Mouse (Mus musculus) MEL (cell line): Measurements from ENCODE around the gene Daam1. TPM values are rescaled to one million over a fixed set of nuclear protein-coding genes. Genes with fewer than 3 reads are reported as not detected.

Experiments used
- DNase-seq: peaks from one replicate; pipeline ENCODE4 v3.0.0; 2011; ENCODE audit warnings: low read depth, low spot score
- H3K27ac ChIP-seq: 2 replicates; pipeline ENCODE4 v1.5.1; 2012; ENCODE audit warnings: low read depth, mild to moderate bottlenecking, control low read depth, low read length, moderate library complexity; ENCODE audit not compliant: control insufficient read depth
- H3K27me3 ChIP-seq, 2 experiments: fragments of 150-350 bp in 1 of 2; sonication (generic) in 1 of 2; 2 replicates each; pipeline ENCODE4 v1.6.1; 2012; ENCODE audit warnings: low read length in 2 of 2, mild to moderate bottlenecking in 2 of 2, improper control_type of control experiment in 1 of 2, moderate library complexity in 1 of 2; ENCODE audit not compliant: insufficient read depth in 2 of 2, control insufficient read depth in 1 of 2
- H3K36me3 ChIP-seq, 2 experiments: 2 replicates each; pipeline ENCODE4 v1.6.1; 2012 to 2014; ENCODE audit warnings: low read length in 2 of 2, improper control_type of control experiment in 1 of 2, inconsistent platforms in 1 of 2, mild to moderate bottlenecking in 1 of 2; ENCODE audit not compliant: insufficient read depth in 2 of 2, control insufficient read depth in 1 of 2
- H3K4me1 ChIP-seq, 2 experiments: fragments of 150-350 bp in 1 of 2; sonication (generic) in 1 of 2; 2 replicates each; pipeline ENCODE4 v1.6.1; 2012; ENCODE audit warnings: low read length in 2 of 2, improper control_type of control experiment in 1 of 2, mild to moderate bottlenecking in 1 of 2; ENCODE audit not compliant: insufficient read depth in 2 of 2, control insufficient read depth in 1 of 2
- H3K4me3 ChIP-seq, 2 experiments: fragments of 150-350 bp in 1 of 2; sonication (generic) in 1 of 2; 2 replicates each; pipeline ENCODE4 v1.5.1; 2012; ENCODE audit warnings: low read depth in 2 of 2, low read length in 2 of 2, mild to moderate bottlenecking in 2 of 2, moderate library complexity in 2 of 2, control low read depth in 1 of 2, improper control_type of control experiment in 1 of 2; ENCODE audit not compliant: control insufficient read depth in 1 of 2, insufficient read depth in 1 of 2
- H3K79me2 ChIP-seq: 2 replicates; pipeline ENCODE4 v1.6.1; 2012; ENCODE audit warnings: mild to moderate bottlenecking, low read length, moderate library complexity; ENCODE audit not compliant: control insufficient read depth, poor library complexity, insufficient read depth
- H3K9ac ChIP-seq: 2 replicates; pipeline ENCODE4 v1.6.1; 2012; ENCODE audit warnings: low read depth, mild to moderate bottlenecking, control low read depth, low read length, moderate library complexity; ENCODE audit not compliant: control insufficient read depth, poor library complexity, severe bottlenecking
- H3K9me3 ChIP-seq: fragments of 150-350 bp; sonication (generic); replicated peaks from 2 replicates; pipeline ENCODE4 v1.6.1; 2012; ENCODE audit warnings: mild to moderate bottlenecking, low read length, improper control_type of control experiment, moderate library complexity; ENCODE audit not compliant: insufficient read depth
- BHLHE40 ChIP-seq: IDR thresholded peaks from 2 replicates; pipeline ENCODE4 v1.6.1; 2012; ENCODE audit warnings: low read depth, mild to moderate bottlenecking, inconsistent platforms, low read length, improper control_type of control experiment, borderline replicate concordance
- CHD1 ChIP-seq: IDR thresholded peaks from 2 replicates; pipeline ENCODE4 v1.6.1; 2012; ENCODE audit warnings: low read depth, mild to moderate bottlenecking, inconsistent platforms, low read length, improper control_type of control experiment
- CHD2 ChIP-seq: IDR thresholded peaks from 2 replicates; pipeline ENCODE4 v1.6.1; 2011; ENCODE audit warnings: low read length, improper control_type of control experiment
- CTCF ChIP-seq, 3 experiments: IDR thresholded peaks in 2 of 3; conservative IDR thresholded peaks in 1 of 3; 2 replicates each; pipeline ENCODE4 v1.5.1; 2011 to 2012; ENCODE audit warnings: low read length in 3 of 3, low read depth in 2 of 3, mild to moderate bottlenecking in 2 of 3, improper control_type of control experiment in 1 of 3, inconsistent platforms in 1 of 3, mixed read lengths in 1 of 3, moderate library complexity in 1 of 3; ENCODE audit not compliant: control insufficient read depth in 1 of 3, insufficient read depth in 1 of 3, poor library complexity in 1 of 3, severe bottlenecking in 1 of 3
- E2F4 ChIP-seq: IDR thresholded peaks from 2 replicates; pipeline ENCODE4 v1.6.1; 2011; ENCODE audit warnings: low read depth, low read length, improper control_type of control experiment, borderline replicate concordance
- ELF1 ChIP-seq: IDR thresholded peaks from 2 replicates; pipeline ENCODE4 v1.6.1; 2014; ENCODE audit warnings: low read depth, mild to moderate bottlenecking, inconsistent platforms, low read length, improper control_type of control experiment, moderate library complexity
- ETS1 ChIP-seq: IDR thresholded peaks from 2 replicates; pipeline ENCODE4 v1.6.1; 2012; ENCODE audit warnings: low read depth, mild to moderate bottlenecking, inconsistent platforms, low read length, improper control_type of control experiment, moderate library complexity
- GABPA ChIP-seq: IDR thresholded peaks from 2 replicates; pipeline ENCODE4 v1.6.1; 2012; ENCODE audit warnings: low read depth, mild to moderate bottlenecking, inconsistent platforms, low read length, improper control_type of control experiment, moderate library complexity
- HCFC1 ChIP-seq: IDR thresholded peaks from 2 replicates; pipeline ENCODE4 v1.6.1; 2012; ENCODE audit warnings: low read depth, mild to moderate bottlenecking, inconsistent platforms, low read length, improper control_type of control experiment, moderate library complexity
- JUND ChIP-seq: IDR thresholded peaks from 2 replicates; pipeline ENCODE4 v1.6.1; 2011; ENCODE audit warnings: low read depth, mild to moderate bottlenecking, improper control_type of control experiment, low read length
- KAT2A ChIP-seq: conservative IDR thresholded peaks from 2 replicates; pipeline ENCODE4 v1.6.1; 2012; ENCODE audit warnings: low read depth, low read length, improper control_type of control experiment, inconsistent platforms
- MAX ChIP-seq: IDR thresholded peaks from 2 replicates; pipeline ENCODE4 v1.6.1; 2011; ENCODE audit warnings: low read length, improper control_type of control experiment
- MAZ ChIP-seq: IDR thresholded peaks from 2 replicates; pipeline ENCODE4 v1.6.1; 2012; ENCODE audit warnings: low read depth, mild to moderate bottlenecking, inconsistent platforms, low read length, improper control_type of control experiment
- MEF2A ChIP-seq: IDR thresholded peaks from 2 replicates; pipeline ENCODE4 v1.6.1; 2014; ENCODE audit warnings: low read depth, mild to moderate bottlenecking, inconsistent platforms, low read length, improper control_type of control experiment; ENCODE audit not compliant: poor library complexity, insufficient replicate concordance, severe bottlenecking; ENCODE audit errors: extremely low read depth
- MYB ChIP-seq: IDR thresholded peaks from 2 replicates; pipeline ENCODE4 v1.6.1; 2011; ENCODE audit warnings: mild to moderate bottlenecking, low read depth, low read length, improper control_type of control experiment
- NRF1 ChIP-seq: IDR thresholded peaks from 2 replicates; pipeline ENCODE4 v1.6.1; 2014; ENCODE audit warnings: low read depth, mild to moderate bottlenecking, inconsistent platforms, low read length, improper control_type of control experiment, moderate library complexity; ENCODE audit not compliant: poor library complexity, insufficient read depth, severe bottlenecking
- POLR2AphosphoS2 ChIP-seq: IDR thresholded peaks from 2 replicates; pipeline ENCODE4 v1.6.1; 2011; ENCODE audit warnings: low read length, improper control_type of control experiment
- RAD21 ChIP-seq: IDR thresholded peaks from 2 replicates; pipeline ENCODE4 v1.6.1; 2011; ENCODE audit warnings: mild to moderate bottlenecking, low read depth, low read length, improper control_type of control experiment
- RCOR1 ChIP-seq: IDR thresholded peaks from 2 replicates; pipeline ENCODE4 v1.6.1; 2012; ENCODE audit warnings: low read depth, mild to moderate bottlenecking, inconsistent platforms, low read length, improper control_type of control experiment
- TAL1 ChIP-seq: IDR thresholded peaks from 2 replicates; pipeline ENCODE4 v1.6.1; 2012; ENCODE audit warnings: mild to moderate bottlenecking, inconsistent platforms, low read length, moderate library complexity, mixed read lengths
- TCF12 ChIP-seq: IDR thresholded peaks from 2 replicates; pipeline ENCODE4 v1.6.1; 2014; ENCODE audit warnings: low read depth, mild to moderate bottlenecking, inconsistent platforms, low read length, improper control_type of control experiment, moderate library complexity
- UBTF ChIP-seq: IDR thresholded peaks from 2 replicates; pipeline ENCODE4 v1.6.1; 2012; ENCODE audit warnings: low read depth, mild to moderate bottlenecking, inconsistent platforms, low read length, improper control_type of control experiment, moderate library complexity, borderline replicate concordance; ENCODE audit not compliant: insufficient read depth
- USF1 ChIP-seq: IDR thresholded peaks from 2 replicates; pipeline ENCODE4 v1.6.1; 2014; ENCODE audit warnings: low read depth, mild to moderate bottlenecking, inconsistent platforms, low read length, improper control_type of control experiment, moderate library complexity
- USF2 ChIP-seq, 2 experiments: IDR thresholded peaks; 2 replicates each; pipeline ENCODE4 v1.6.1; 2011 to 2012; ENCODE audit warnings: improper control_type of control experiment in 2 of 2, low read length in 2 of 2, borderline replicate concordance in 1 of 2, inconsistent platforms in 1 of 2, low read depth in 1 of 2, mild to moderate bottlenecking in 1 of 2; ENCODE audit not compliant: insufficient read depth in 1 of 2
- ZC3H11A ChIP-seq: IDR thresholded peaks from 2 replicates; pipeline ENCODE4 v1.6.1; 2012; ENCODE audit warnings: low read depth, mild to moderate bottlenecking, inconsistent platforms, low read length, improper control_type of control experiment
- ZMIZ1 ChIP-seq: IDR thresholded peaks from 2 replicates; pipeline ENCODE4 v1.6.1; 2012; ENCODE audit warnings: low read depth, mild to moderate bottlenecking, inconsistent platforms, low read length, improper control_type of control experiment, moderate library complexity
- ZNF384 ChIP-seq: IDR thresholded peaks from 2 replicates; pipeline ENCODE4 v1.6.1; 2012; ENCODE audit warnings: low read depth, mild to moderate bottlenecking, inconsistent platforms, low read length, improper control_type of control experiment
- polyA plus RNA-seq, 2 experiments: library from polyadenylated mRNA; stranded (reverse) in 1 of 2; unstranded in 1 of 2; fragments of >175 nt in 1 of 2; fragments of >200 nt in 1 of 2; gene quantifications; 2 replicates each; pipeline versions ENCODE4 v1.2.1 to v1.2.4; 2012; ENCODE audit warnings: low replicate concordance in 2 of 2, low read depth in 1 of 2; ENCODE audit not compliant: insufficient read length in 2 of 2, insufficient read depth in 1 of 2, missing spikeins in 1 of 2
- total RNA-seq: library from RNA; depleted of rRNA; stranded (reverse); fragments of 300-350 nt; gene quantifications from 2 replicates; pipeline ENCODE4 v1.2.3, GENCODE M21; 2012

Daam1 gene
- total and polyA plus RNA-seq, 3 experiments = 9.2 to 12.0 TPM; not detected in 1

DNA sequence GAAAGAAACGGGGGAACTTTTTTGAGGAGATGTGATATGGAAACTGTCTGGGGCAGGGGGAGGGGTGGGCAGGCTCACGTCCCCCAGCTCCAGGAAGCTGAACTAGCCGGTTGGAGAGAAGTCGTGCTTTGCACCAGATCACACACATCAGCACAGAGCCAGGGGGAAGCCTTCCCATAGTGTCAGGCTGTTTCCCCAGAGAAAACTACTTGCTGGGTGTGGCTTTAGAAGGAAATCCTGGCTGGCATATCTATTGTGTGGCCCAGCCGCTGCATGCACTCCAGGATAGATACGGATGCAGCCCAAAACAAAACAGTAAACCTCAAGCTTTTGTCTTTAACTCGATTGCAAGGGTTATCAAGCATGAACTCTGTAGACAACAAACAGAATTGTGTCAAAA lies 49.7 kb upstream of the Daam1 start:
- no peak for TF ChIP-seq USF2 (IDR thresholded peaks at IDR 0.05; ENCODE audit: borderline replicate concordance in 1 of 2, insufficient read depth in 1 of 2, low read depth in 1 of 2, low read length in 2 of 2)
- no peak for TF ChIP-seq POLR2AphosphoS2
- TF ChIP-seq USF1 = no peak
- TF ChIP-seq UBTF = no peak
- no peak for TF ChIP-seq KAT2A
- no peak for TF ChIP-seq MAX
- TF ChIP-seq ZC3H11A = no peak
- TF ChIP-seq MEF2A = no peak
- no peak for TF ChIP-seq TCF12
- TF ChIP-seq ZNF384 = no peak
- TF ChIP-seq BHLHE40 = no peak
- TF ChIP-seq RCOR1 = no peak
- no peak for TF ChIP-seq CTCF (IDR thresholded peaks at IDR 0.05 in 2 of 3, conservative IDR thresholded peaks at IDR 0.05 in 1 of 3; ENCODE audit: control insufficient read depth in 1 of 3, insufficient read depth in 1 of 3, low read depth in 2 of 3, low read length in 3 of 3, poor library complexity in 1 of 3, severe bottlenecking in 1 of 3)
- no peak for TF ChIP-seq ELF1
- TF ChIP-seq ETS1 = no peak
- no peak for TF ChIP-seq ZMIZ1
- no peak for TF ChIP-seq E2F4
- TF ChIP-seq CHD2 = no peak
- TF ChIP-seq RAD21 = no peak
- Histone ChIP-seq H3K9me3 (no peaks in the 10 kb centered on the region), H3K4me1 (no peaks in the 10 kb centered on the region), H3K27ac (no peak overlapping the region), H3K27me3 (peaks cover 0 to 1% of the 10 kb centered on the region in 2 experiments; a peak in 1 of 4 replicates), H3K4me3 (no peak overlapping the region), H3K9ac (no peak overlapping the region), H3K36me3 (no peaks in the 10 kb centered on the region), H3K79me2 (no peaks in the 10 kb centered on the region)
- no peak for DNase-seq

- Histone ChIP-seq H3K36me3 (no peaks in the 10 kb centered on the region), H3K27me3 (no peaks in the 10 kb centered on the region; a peak in 2 of 4 replicates), H3K27ac (no peak overlapping the region), H3K79me2 (no peaks in the 10 kb centered on the region), H3K4me1 (no peaks in the 10 kb centered on the region), H3K9me3 (no peaks in the 10 kb centered on the region), H3K9ac (no peak overlapping the region), H3K4me3 (no peak overlapping the region)
- no peak for DNase-seq
- no peak for TF ChIP-seq MAZ
- TF ChIP-seq CHD2 = no peak
- no peak for TF ChIP-seq BHLHE40
- no peak for TF ChIP-seq KAT2A
- no peak for TF ChIP-seq ETS1
- TF ChIP-seq MYB = no peak
- TF ChIP-seq MAX = no peak
- TF ChIP-seq TAL1 = no peak
- no peak for TF ChIP-seq ZNF384
- no peak for TF ChIP-seq HCFC1
- no peak for TF ChIP-seq NRF1
- no peak for TF ChIP-seq CTCF (IDR thresholded peaks at IDR 0.05 in 2 of 3, conservative IDR thresholded peaks at IDR 0.05 in 1 of 3; ENCODE audit: control insufficient read depth in 1 of 3, insufficient read depth in 1 of 3, low read depth in 2 of 3, low read length in 3 of 3, poor library complexity in 1 of 3, severe bottlenecking in 1 of 3)
- no peak for TF ChIP-seq UBTF
- no peak for TF ChIP-seq USF1
- TF ChIP-seq JUND = no peak
- no peak for TF ChIP-seq ELF1
- no peak for TF ChIP-seq GABPA
- no peak for TF ChIP-seq RAD21
- TF ChIP-seq POLR2AphosphoS2 = no peak
- no peak for TF ChIP-seq CHD1
These were observed 46.9 kb upstream of the Daam1 start for GRCm38 (mm10) chr12:71783970-71784369.
